Mouse (Mus musculus): ENCODE measurements around the gene Gm11565. TPM values are rescaled to one million over a fixed set of nuclear protein-coding genes. Genes with fewer than 3 reads are reported as not detected.

Gm11565 gene
- total and polyA plus RNA-seq, 2 experiments from 2014 or later = not detected

- Histone ChIP-seq H3K9ac (replicated peaks; ENCODE audit: low read depth, low read length) (no peak within 1 kb of the TSS), H3K4me2 (ENCODE audit: low read depth, low read length) (no peak within 1 kb of the TSS), H3K27me3 (ENCODE audit: control insufficient read depth, insufficient read depth, low read length) (no peaks in the 10 kb centered on the region), H3K27ac (ENCODE audit: low read depth) (no peak within 1 kb of the TSS), H3K36me3 (replicated peaks; ENCODE audit: control insufficient read depth, insufficient read depth, low read length) (no peaks in the 10 kb centered on the region), H3K9me3 (replicated peaks; ENCODE audit: control insufficient read depth, low read length) (no peaks in the 10 kb centered on the region), H3K4me1 (ENCODE audit: control insufficient read depth, insufficient read depth) (no peaks in the 10 kb centered on the region), H3K4me3 (ENCODE audit: low read depth, low read length) (no peak within 1 kb of the TSS)
- ATAC-seq (ENCODE audit: insufficient read depth, low read depth) (no peak), DNase-seq (ENCODE audit: low spot score) (no peak)
- 72% methylated on average over 2 of the region's 2 CpGs for WGBS
- TF ChIP-seq CTCF (IDR thresholded peaks at IDR 0.05; ENCODE audit: low read depth) (no peak), EP300 (IDR thresholded peaks at IDR 0.05; ENCODE audit: low read depth) (no peak)
Measured at GRCm38 (mm10) chr11:99948175-99948574, 33.6 kb downstream of the Gm11565 start, which contains the start of gene Krtap9-5. Gene Krtap9-5, plus strand, starts transcription at chr11:99948475.

GRCm38 (mm10) chr11:99964213-99964612 lies 49.7 kb downstream of the Gm11565 start:
- 53% methylated on average over 6 of the region's 6 CpGs for WGBS
- Histone ChIP-seq H3K4me1 (ENCODE audit: control insufficient read depth, insufficient read depth) (no peaks in the 10 kb centered on the region), H3K36me3 (replicated peaks; ENCODE audit: control insufficient read depth, insufficient read depth, low read length) (no peaks in the 10 kb centered on the region), H3K9ac (replicated peaks; ENCODE audit: low read depth, low read length) (no peak overlapping the region), H3K27me3 (ENCODE audit: control insufficient read depth, insufficient read depth, low read length) (no peaks in the 10 kb centered on the region), H3K27ac (ENCODE audit: low read depth) (no peak overlapping the region), H3K9me3 (replicated peaks; ENCODE audit: control insufficient read depth, low read length) (no peaks in the 10 kb centered on the region), H3K4me2 (ENCODE audit: low read depth, low read length) (no peak overlapping the region), H3K4me3 (ENCODE audit: low read depth, low read length) (no peak overlapping the region)
- TF ChIP-seq EP300 (IDR thresholded peaks at IDR 0.05; ENCODE audit: low read depth) = no peak
- DNase-seq (ENCODE audit: low spot score) = no peak
- ATAC-seq (ENCODE audit: insufficient read depth, low read depth) = no peak

Other genes starting within 250 kb of the Gm11565 start
Only the 30 nearest of the 33 such genes appear.
- gene Gm14180, start 180.5 kb upstream of the Gm11565 start, total RNA-seq (2014; rRNA removed; ENCODE audit: low replicate concordance) = not detected in 2 replicates
- gene Gm14180, start 180.5 kb upstream of the Gm11565 start, polyA plus RNA-seq (2015; fragmentation: Nextera tagmentation; extraction: Ambion mirVana) = not detected in 2 replicates
- not detected in 2 replicates for gene Gm11595, start 141.8 kb upstream of the Gm11565 start, total RNA-seq (2014; rRNA removed; ENCODE audit: low replicate concordance)
- not detected in 2 replicates for gene Gm11595, start 141.8 kb upstream of the Gm11565 start, polyA plus RNA-seq (2015; fragmentation: Nextera tagmentation; extraction: Ambion mirVana)
- gene Krtap4-8, start 134.0 kb upstream of the Gm11565 start, total RNA-seq (2014; rRNA removed; ENCODE audit: low replicate concordance) = not detected in 2 replicates
- not detected in 2 replicates for gene Krtap4-8, start 134.0 kb upstream of the Gm11565 start, polyA plus RNA-seq (2015; fragmentation: Nextera tagmentation; extraction: Ambion mirVana)
- gene Krtap4-9, start 129.6 kb upstream of the Gm11565 start, total RNA-seq (2014; rRNA removed; ENCODE audit: low replicate concordance) = not detected in 2 replicates
- gene Krtap4-9, start 129.6 kb upstream of the Gm11565 start, polyA plus RNA-seq (2015; fragmentation: Nextera tagmentation; extraction: Ambion mirVana) = not detected in 2 replicates
- gene Gm11596, start 121.3 kb upstream of the Gm11565 start, total RNA-seq (2014; rRNA removed; ENCODE audit: low replicate concordance) = not detected in 2 replicates
- not detected in 2 replicates for gene Gm11596, start 121.3 kb upstream of the Gm11565 start, polyA plus RNA-seq (2015; fragmentation: Nextera tagmentation; extraction: Ambion mirVana)
- not detected in 2 replicates for gene Gm11569, start 115.8 kb upstream of the Gm11565 start, total RNA-seq (2014; rRNA removed; ENCODE audit: low replicate concordance)
- not detected in 2 replicates for gene Gm11569, start 115.8 kb upstream of the Gm11565 start, polyA plus RNA-seq (2015; fragmentation: Nextera tagmentation; extraction: Ambion mirVana)
- not detected in 2 replicates for gene Gm11554, start 110.3 kb upstream of the Gm11565 start, total RNA-seq (2014; rRNA removed; ENCODE audit: low replicate concordance)
- gene Gm11554, start 110.3 kb upstream of the Gm11565 start, polyA plus RNA-seq (2015; fragmentation: Nextera tagmentation; extraction: Ambion mirVana) = not detected in 2 replicates
- gene Krtap4-13, start 104.9 kb upstream of the Gm11565 start, total RNA-seq (2014; rRNA removed; ENCODE audit: low replicate concordance) = not detected in 2 replicates
- not detected in 2 replicates for gene Krtap4-13, start 104.9 kb upstream of the Gm11565 start, polyA plus RNA-seq (2015; fragmentation: Nextera tagmentation; extraction: Ambion mirVana)
- not detected in 2 replicates for gene Gm11564, start 99.1 kb upstream of the Gm11565 start, total RNA-seq (2014; rRNA removed; ENCODE audit: low replicate concordance)
- not detected in 2 replicates for gene Gm11564, start 99.1 kb upstream of the Gm11565 start, polyA plus RNA-seq (2015; fragmentation: Nextera tagmentation; extraction: Ambion mirVana)
- not detected in 2 replicates for gene 2300003K06Rik, start 76.7 kb upstream of the Gm11565 start, total RNA-seq (2014; rRNA removed; ENCODE audit: low replicate concordance)
- not detected in 2 replicates for gene 2300003K06Rik, start 76.7 kb upstream of the Gm11565 start, polyA plus RNA-seq (2015; fragmentation: Nextera tagmentation; extraction: Ambion mirVana)
- not detected in 2 replicates for gene Krtap4-16, start 63.1 kb upstream of the Gm11565 start, total RNA-seq (2014; rRNA removed; ENCODE audit: low replicate concordance)
- gene Krtap4-16, start 63.1 kb upstream of the Gm11565 start, polyA plus RNA-seq (2015; fragmentation: Nextera tagmentation; extraction: Ambion mirVana) = not detected in 2 replicates
- not detected in 2 replicates for gene Gm11568, start 56.8 kb upstream of the Gm11565 start, total RNA-seq (2014; rRNA removed; ENCODE audit: low replicate concordance)
- not detected in 2 replicates for gene Gm11568, start 56.8 kb upstream of the Gm11565 start, polyA plus RNA-seq (2015; fragmentation: Nextera tagmentation; extraction: Ambion mirVana)
- gene Gm11559, start 50.3 kb upstream of the Gm11565 start, total RNA-seq (2014; rRNA removed; ENCODE audit: low replicate concordance) = not detected in 2 replicates
- not detected in 2 replicates for gene Gm11559, start 50.3 kb upstream of the Gm11565 start, polyA plus RNA-seq (2015; fragmentation: Nextera tagmentation; extraction: Ambion mirVana)
- not detected in 2 replicates for gene Krtap9-1, start 41.4 kb upstream of the Gm11565 start, total RNA-seq (2014; rRNA removed; ENCODE audit: low replicate concordance)
- not detected in 2 replicates for gene Krtap9-1, start 41.4 kb upstream of the Gm11565 start, polyA plus RNA-seq (2015; fragmentation: Nextera tagmentation; extraction: Ambion mirVana)
- gene Gm11567, start 35.6 kb upstream of the Gm11565 start, total RNA-seq (2014; rRNA removed; ENCODE audit: low replicate concordance) = not detected in 2 replicates
- gene Gm11567, start 35.6 kb upstream of the Gm11565 start, polyA plus RNA-seq (2015; fragmentation: Nextera tagmentation; extraction: Ambion mirVana) = not detected in 2 replicates
- not detected in 2 replicates for gene Krtap31-1, start 6.8 kb upstream of the Gm11565 start, total RNA-seq (2014; rRNA removed; ENCODE audit: low replicate concordance)
- gene Krtap31-1, start 6.8 kb upstream of the Gm11565 start, polyA plus RNA-seq (2015; fragmentation: Nextera tagmentation; extraction: Ambion mirVana) = not detected in 2 replicates
- gene Krtap31-2, start 21.5 kb downstream of the Gm11565 start, total RNA-seq (2014; rRNA removed; ENCODE audit: low replicate concordance) = not detected in 2 replicates
- not detected in 2 replicates for gene Krtap31-2, start 21.5 kb downstream of the Gm11565 start, polyA plus RNA-seq (2015; fragmentation: Nextera tagmentation; extraction: Ambion mirVana)
- gene Krtap9-5, start 33.7 kb downstream of the Gm11565 start, total RNA-seq (2014; rRNA removed; ENCODE audit: low replicate concordance) = not detected in 2 replicates
- not detected in 2 replicates for gene Krtap9-5, start 33.7 kb downstream of the Gm11565 start, polyA plus RNA-seq (2015; fragmentation: Nextera tagmentation; extraction: Ambion mirVana)
- gene Krtap29-1, start 64.3 kb downstream of the Gm11565 start, total RNA-seq (2014; rRNA removed; ENCODE audit: low replicate concordance) = not detected in 2 replicates
- gene Krtap29-1, start 64.3 kb downstream of the Gm11565 start, polyA plus RNA-seq (2015; fragmentation: Nextera tagmentation; extraction: Ambion mirVana) = not detected in 2 replicates
- gene Krtap16-1, start 71.8 kb downstream of the Gm11565 start, total RNA-seq (2014; rRNA removed; ENCODE audit: low replicate concordance) = not detected in 2 replicates
- not detected in 2 replicates for gene Krtap16-1, start 71.8 kb downstream of the Gm11565 start, polyA plus RNA-seq (2015; fragmentation: Nextera tagmentation; extraction: Ambion mirVana)
- not detected in 2 replicates for gene Krtap17-1, start 79.2 kb downstream of the Gm11565 start, total RNA-seq (2014; rRNA removed; ENCODE audit: low replicate concordance)
- not detected in 2 replicates for gene Krtap17-1, start 79.2 kb downstream of the Gm11565 start, polyA plus RNA-seq (2015; fragmentation: Nextera tagmentation; extraction: Ambion mirVana)
- gene Krt33a, start 101.5 kb downstream of the Gm11565 start, total RNA-seq (2014; rRNA removed; ENCODE audit: low replicate concordance) = not detected in 2 replicates
- not detected in 2 replicates for gene Krt33a, start 101.5 kb downstream of the Gm11565 start, polyA plus RNA-seq (2015; fragmentation: Nextera tagmentation; extraction: Ambion mirVana)
- not detected in 2 replicates for gene Krt33b, start 115.1 kb downstream of the Gm11565 start, total RNA-seq (2014; rRNA removed; ENCODE audit: low replicate concordance)
- not detected in 2 replicates for gene Krt33b, start 115.1 kb downstream of the Gm11565 start, polyA plus RNA-seq (2015; fragmentation: Nextera tagmentation; extraction: Ambion mirVana)
- not detected in 2 replicates for gene Krt34, start 126.8 kb downstream of the Gm11565 start, total RNA-seq (2014; rRNA removed; ENCODE audit: low replicate concordance)
- not detected in 2 replicates for gene Krt34, start 126.8 kb downstream of the Gm11565 start, polyA plus RNA-seq (2015; fragmentation: Nextera tagmentation; extraction: Ambion mirVana)
- not detected in 2 replicates for gene Krt31, start 135.8 kb downstream of the Gm11565 start, total RNA-seq (2014; rRNA removed; ENCODE audit: low replicate concordance)
- gene Krt31, start 135.8 kb downstream of the Gm11565 start, polyA plus RNA-seq (2015; fragmentation: Nextera tagmentation; extraction: Ambion mirVana) = not detected in 2 replicates
- gene Krt32, start 173.5 kb downstream of the Gm11565 start, total RNA-seq (2014; rRNA removed; ENCODE audit: low replicate concordance) = not detected in 2 replicates
- gene Krt32, start 173.5 kb downstream of the Gm11565 start, polyA plus RNA-seq (2015; fragmentation: Nextera tagmentation; extraction: Ambion mirVana) = not detected in 2 replicates
- gene Krt35, start 181.5 kb downstream of the Gm11565 start, total RNA-seq (2014; rRNA removed; ENCODE audit: low replicate concordance) = not detected in 2 replicates
- gene Krt35, start 181.5 kb downstream of the Gm11565 start, polyA plus RNA-seq (2015; fragmentation: Nextera tagmentation; extraction: Ambion mirVana) = not detected in 2 replicates
- not detected in 2 replicates for gene Krt36, start 190.9 kb downstream of the Gm11565 start, total RNA-seq (2014; rRNA removed; ENCODE audit: low replicate concordance)
- not detected in 2 replicates for gene Krt36, start 190.9 kb downstream of the Gm11565 start, polyA plus RNA-seq (2015; fragmentation: Nextera tagmentation; extraction: Ambion mirVana)
- gene Krt13, start 206.8 kb downstream of the Gm11565 start, total RNA-seq (2014; rRNA removed; ENCODE audit: low replicate concordance) = not detected in 2 replicates
- 0.30 TPM in 1 of 2 replicates, not detected in the other for gene Krt13, start 206.8 kb downstream of the Gm11565 start, polyA plus RNA-seq (2015; fragmentation: Nextera tagmentation; extraction: Ambion mirVana)
- 0.12 and 8.1 TPM in 2 replicates for gene Krt15, start 221.2 kb downstream of the Gm11565 start, total RNA-seq (2014; rRNA removed; ENCODE audit: low replicate concordance)
- 0.40 and 2.8 TPM in 2 replicates for gene Krt15, start 221.2 kb downstream of the Gm11565 start, polyA plus RNA-seq (2015; fragmentation: Nextera tagmentation; extraction: Ambion mirVana)

Measured in heart, postnatal 0 days (tissue).